Mouse (Mus musculus) embryonic facial prominence, embryonic 15.5 days (tissue): ENCODE measurements around the gene Setmar. TPM values are rescaled to one million over a fixed set of nuclear protein-coding genes. Genes with fewer than 3 reads are reported as not detected.

Source experiments
- ATAC-seq: fragments of 200-750 bp; cut with Nextera tagmentation; 2 replicates; pipeline ENCODE4 v1.8.0; 2017; ENCODE audit warnings: low read depth, moderate TSS enrichment; ENCODE audit not compliant: insufficient number of reproducible peaks, low FRiP score, low TSS enrichment
- H3K27ac ChIP-seq: fragments of 300-500 bp; sonication (generic); replicated peaks from 2 replicates; pipeline ENCODE4 v1.5.1; 2015; ENCODE audit warnings: mild to moderate bottlenecking, inconsistent platforms
- H3K27me3 ChIP-seq: fragments of 300-500 bp; sonication (generic); 2 replicates; pipeline ENCODE4 v1.6.1; 2015; ENCODE audit warnings: inconsistent platforms
- H3K36me3 ChIP-seq: fragments of 300-500 bp; sonication (generic); 2 replicates; pipeline ENCODE4 v1.6.1; 2015; ENCODE audit warnings: mild to moderate bottlenecking, inconsistent platforms
- H3K4me1 ChIP-seq: fragments of 300-500 bp; sonication (generic); 2 replicates; pipeline ENCODE4 v1.6.1; 2015; ENCODE audit warnings: inconsistent platforms
- H3K4me2 ChIP-seq: fragments of 300-500 bp; sonication (generic); replicated peaks from 2 replicates; pipeline ENCODE4 v1.6.1; 2015; ENCODE audit warnings: mild to moderate bottlenecking, inconsistent platforms
- H3K4me3 ChIP-seq: fragments of 300-500 bp; sonication (generic); replicated peaks from 2 replicates; pipeline ENCODE4 v1.5.1; 2015; ENCODE audit warnings: mild to moderate bottlenecking, inconsistent platforms
- H3K9ac ChIP-seq: fragments of 300-500 bp; sonication (generic); 2 replicates; pipeline ENCODE4 v1.6.1; 2015; ENCODE audit warnings: inconsistent platforms
- H3K9me3 ChIP-seq: fragments of 300-500 bp; sonication (generic); replicated peaks from 2 replicates; pipeline ENCODE4 v1.6.1; 2016; ENCODE audit warnings: inconsistent platforms
- WGBS: fragments of 180-500 bp; shearing (Covaris S2); methylation state at CpG from one replicate; pipeline ENCODE4 v1.1.7; 2015; 5-methylcytosine and 5-hydroxymethylcytosine counted together
- polyA plus RNA-seq: library from polyadenylated mRNA; unstranded; fragments of >200 nt; fragmentation: Nextera tagmentation; extraction: Ambion mirVana; gene quantifications from 2 replicates; pipeline ENCODE4 v1.2.1, GENCODE M21; 2015

Gene Setmar
- polyA plus RNA-seq, 1 experiment from 2014 or later: 6.8 TPM

GRCm38 (mm10) chr6:108075857-108076256 lies 11.0 kb downstream of the Setmar start:
- WGBS: 93% methylated on average over 7 of the region's 7 CpGs
- H3K9me3 ChIP-seq: no peaks in the 10 kb centered on the region
- H3K4me3 ChIP-seq: no peak overlapping the region
- no peaks in the 10 kb centered on the region for H3K4me1 ChIP-seq
- H3K27ac ChIP-seq: no peak overlapping the region
- no peaks in the 10 kb centered on the region for H3K27me3 ChIP-seq
- no peak overlapping the region for H3K9ac ChIP-seq
- H3K36me3 ChIP-seq: peaks cover 9% of the 10 kb centered on the region; the same call in 1 of the 2 replicates
- no peak for ATAC-seq
- H3K4me2 ChIP-seq: no peak overlapping the region

- Histone ChIP-seq H3K9ac (no peak overlapping the region), H3K4me2 (no peak overlapping the region), H3K27ac (no peak overlapping the region), H3K27me3 (no peaks in the 10 kb centered on the region), H3K4me3 (no peak overlapping the region), H3K9me3 (no peaks in the 10 kb centered on the region), H3K4me1 (0 out of 2 replicates have a peak, but pooled peaks cover 8% of the 10 kb centered on the region), H3K36me3 (no peaks in the 10 kb centered on the region)
- ATAC-seq: no peak
- 71% methylated on average over 1 of the region's 1 CpGs for WGBS
These were observed 26.5 kb downstream of the Setmar start for GRCm38 (mm10) chr6:108091296-108091695.

DNA sequence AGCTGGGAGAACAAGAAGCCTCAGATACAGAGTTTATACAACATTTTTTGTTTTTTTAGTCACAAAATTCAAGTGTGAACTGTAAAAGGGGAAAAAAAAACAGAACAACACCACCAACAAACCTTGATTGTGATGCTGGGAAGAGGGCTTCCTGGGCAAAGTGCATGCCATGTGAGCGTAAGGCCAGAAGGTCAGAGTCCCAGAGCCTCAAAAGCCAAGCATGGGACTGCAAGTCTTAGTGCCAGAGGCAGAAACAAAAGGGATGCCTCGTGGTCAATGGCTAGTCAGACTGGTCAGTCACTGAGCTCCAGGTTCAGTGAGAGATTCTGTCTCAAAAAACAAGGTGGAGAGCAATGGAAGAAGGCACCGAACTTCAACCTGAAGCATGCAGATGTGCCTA lies 27.8 kb downstream of the Setmar start:
- H3K27ac ChIP-seq: no peak overlapping the region
- H3K4me3 ChIP-seq: no peak overlapping the region
- no peak overlapping the region for H3K4me2 ChIP-seq
- no peaks in the 10 kb centered on the region for H3K27me3 ChIP-seq
- no peaks in the 10 kb centered on the region for H3K36me3 ChIP-seq
- no peaks in the 10 kb centered on the region for H3K9me3 ChIP-seq
- no peak for ATAC-seq
- H3K9ac ChIP-seq: no peak overlapping the region
- WGBS: 80% methylated on average over 3 of the region's 3 CpGs
- 0 out of 2 replicates have a peak, but pooled peaks cover 8% of the 10 kb centered on the region for H3K4me1 ChIP-seq

GRCm38 (mm10) chr6:108093449-108093848 lies 28.6 kb downstream of the Setmar start:
- 60% methylated on average over 3 of the region's 3 CpGs for WGBS
- H3K27me3 ChIP-seq: no peaks in the 10 kb centered on the region
- no peak overlapping the region for H3K4me2 ChIP-seq
- no peak overlapping the region for H3K9ac ChIP-seq
- no peak overlapping the region for H3K27ac ChIP-seq
- H3K36me3 ChIP-seq: no peaks in the 10 kb centered on the region
- no peaks in the 10 kb centered on the region for H3K9me3 ChIP-seq
- no peak for ATAC-seq
- H3K4me1 ChIP-seq: peaks cover 8% of the 10 kb centered on the region; the same call in 1 of the 2 replicates
- no peak overlapping the region for H3K4me3 ChIP-seq

- Histone ChIP-seq H3K9me3 (no peaks in the 10 kb centered on the region), H3K4me2 (no peak overlapping the region), H3K4me1 (peaks cover 11% of the 10 kb centered on the region; the same call in 1 of the 2 replicates), H3K4me3 (no peak overlapping the region), H3K36me3 (no peaks in the 10 kb centered on the region), H3K9ac (no peak overlapping the region), H3K27ac (no peak overlapping the region), H3K27me3 (no peaks in the 10 kb centered on the region)
- peak; percentile 81 for ATAC-seq
- WGBS: 29% methylated on average over 5 of the region's 5 CpGs
These were observed 30.6 kb downstream of the Setmar start for GRCm38 (mm10) chr6:108095445-108095844.

GRCm38 (mm10) chr6:108098171-108098845 lies 33.5 kb downstream of the Setmar start:
- Histone ChIP-seq H3K27me3 (no peaks in the 10 kb centered on the region), H3K4me1 (peaks cover 11% of the 10 kb centered on the region; the same call in 1 of the 2 replicates), H3K27ac (no peak overlapping the region), H3K4me3 (no peak overlapping the region), H3K36me3 (no peaks in the 10 kb centered on the region), H3K9ac (no peak overlapping the region), H3K9me3 (no peaks in the 10 kb centered on the region), H3K4me2 (peak overlapping the region; percentile 22; the same call in 1 of the 2 replicates)
- no peak; the same call in 1 of the 2 replicates for ATAC-seq
- WGBS: 18% methylated on average over 9 of the region's 9 CpGs

GRCm38 (mm10) chr6:108098846-108099217 lies 34.0 kb downstream of the Setmar start:
- Histone ChIP-seq H3K4me1 (peaks cover 11% of the 10 kb centered on the region; the same call in 1 of the 2 replicates), H3K4me2 (peak overlapping the region; percentile 22; the same call in 1 of the 2 replicates), H3K36me3 (no peaks in the 10 kb centered on the region), H3K27me3 (no peaks in the 10 kb centered on the region), H3K4me3 (no peak overlapping the region), H3K9ac (no peak overlapping the region), H3K27ac (no peak overlapping the region), H3K9me3 (no peaks in the 10 kb centered on the region)
- no peak for ATAC-seq
- 82% methylated on average over 3 of the region's 3 CpGs for WGBS

DNA sequence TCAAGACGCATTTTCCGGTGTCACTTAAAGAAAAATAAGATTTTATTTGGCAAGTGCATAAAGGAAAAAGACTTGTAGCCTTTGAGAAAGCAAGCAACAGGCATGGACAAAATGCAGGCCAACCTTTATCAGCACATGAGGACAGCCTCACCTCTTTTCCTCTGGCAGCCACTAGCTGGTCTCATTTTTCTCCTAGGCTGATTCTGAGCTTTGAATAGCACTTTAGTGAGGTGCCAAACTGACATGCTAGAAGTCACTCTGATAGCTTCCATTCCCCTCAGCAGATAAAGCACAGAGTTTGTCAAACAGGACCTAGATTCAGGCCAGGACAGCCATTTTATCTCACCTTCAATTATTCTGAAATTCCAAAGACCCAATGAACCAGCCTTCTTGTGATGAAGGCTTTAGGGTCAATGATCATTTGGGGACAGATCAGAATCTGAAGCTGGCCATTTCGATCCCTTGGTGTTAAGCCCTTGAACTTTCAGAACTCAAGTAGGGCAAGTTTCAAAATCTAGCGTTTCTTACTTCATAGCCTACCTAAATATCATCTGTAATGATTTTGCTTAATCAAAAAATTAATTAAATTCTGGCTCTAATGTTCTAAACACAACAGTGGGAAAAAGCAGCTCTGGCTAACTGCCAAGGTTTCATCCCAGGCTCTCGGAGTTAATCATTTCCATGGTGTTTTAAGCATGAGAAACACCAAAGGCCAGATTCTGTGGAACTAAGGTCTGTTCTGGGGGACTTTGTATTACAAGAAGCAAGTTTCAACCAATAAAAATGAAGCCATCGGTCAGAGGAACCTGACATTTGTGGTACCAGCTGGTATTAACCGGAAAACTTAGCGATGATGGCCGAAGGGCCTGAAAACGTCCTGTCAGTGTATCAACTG lies 37.3 kb downstream of the Setmar start:
- peaks cover 3% of the 10 kb centered on the region; the same call in 1 of the 2 replicates for H3K4me1 ChIP-seq
- H3K4me2 ChIP-seq: no peak overlapping the region
- no peak overlapping the region for H3K4me3 ChIP-seq
- H3K27me3 ChIP-seq: no peaks in the 10 kb centered on the region
- ATAC-seq: no peak
- H3K36me3 ChIP-seq: no peaks in the 10 kb centered on the region
- no peak overlapping the region for H3K9ac ChIP-seq
- H3K27ac ChIP-seq: no peak overlapping the region
- whole genome bisulfite sequencing: 75% methylated on average over 10 of the region's 10 CpGs
- no peaks in the 10 kb centered on the region for H3K9me3 ChIP-seq

- ATAC-seq: no peak
- H3K4me3 ChIP-seq: no peak overlapping the region
These were observed 42.5 kb downstream of the Setmar start for GRCm38 (mm10) chr6:108107376-108107775.

GRCm38 (mm10) chr6:108110336-108110735 lies 45.5 kb downstream of the Setmar start:
- no peaks in the 10 kb centered on the region for H3K9me3 ChIP-seq
- ATAC-seq: no peak
- H3K27me3 ChIP-seq: no peaks in the 10 kb centered on the region
- no peaks in the 10 kb centered on the region for H3K36me3 ChIP-seq
- H3K27ac ChIP-seq: no peak overlapping the region
- no peaks in the 10 kb centered on the region for H3K4me1 ChIP-seq
- no peak overlapping the region for H3K9ac ChIP-seq
- WGBS: 74% methylated on average over 4 of the region's 4 CpGs
- no peak overlapping the region for H3K4me3 ChIP-seq
- no peak overlapping the region for H3K4me2 ChIP-seq

More at GRCm38 (mm10) chr6:108107376-108107775, 42.5 kb downstream of the Setmar start:
- H3K36me3 ChIP-seq: no peaks in the 10 kb centered on the region
- H3K27ac ChIP-seq: no peak overlapping the region
- H3K9me3 ChIP-seq: no peaks in the 10 kb centered on the region
- H3K4me2 ChIP-seq: no peak overlapping the region
- no peak overlapping the region for H3K9ac ChIP-seq
- H3K27me3 ChIP-seq: no peaks in the 10 kb centered on the region
- H3K4me1 ChIP-seq: no peaks in the 10 kb centered on the region

DNA sequence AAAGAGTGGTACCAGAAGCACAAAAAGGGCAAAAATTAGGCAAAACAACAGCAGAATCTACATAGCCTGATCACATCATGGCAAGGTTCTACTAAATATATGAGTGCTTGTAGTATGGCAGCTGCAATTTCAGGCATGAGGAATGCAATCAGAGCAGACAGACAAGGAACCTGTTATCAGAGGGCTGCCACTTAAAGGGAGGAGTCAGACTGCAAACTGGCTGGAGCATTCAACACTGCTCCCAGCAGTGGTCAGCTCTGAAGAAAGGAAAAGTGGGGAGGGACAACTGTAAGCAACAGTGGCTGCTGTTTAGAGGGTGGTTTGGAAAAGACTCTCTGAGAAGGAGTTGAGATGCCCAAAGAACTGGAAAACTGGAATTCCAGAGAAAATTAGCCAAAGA lies 46.8 kb downstream of the Setmar start:
- Histone ChIP-seq H3K4me3 (no peak overlapping the region), H3K4me2 (no peak overlapping the region), H3K36me3 (no peaks in the 10 kb centered on the region), H3K9ac (no peak overlapping the region), H3K27me3 (no peaks in the 10 kb centered on the region), H3K27ac (no peak overlapping the region), H3K9me3 (no peaks in the 10 kb centered on the region), H3K4me1 (no peaks in the 10 kb centered on the region)
- no peak for ATAC-seq
